Mouse (Mus musculus) CH12.LX (cell line): ENCODE measurements around the gene Fam69a. TPM values are rescaled to one million over a fixed set of nuclear protein-coding genes. Genes with fewer than 3 reads are reported as not detected.

ENCODE experiments used
- DNase-seq: peaks from one replicate; pipeline ENCODE4 v3.0.0-alpha.2; 2013; ENCODE audit errors: extremely low read depth
- H3K27ac ChIP-seq: 2 replicates; pipeline ENCODE4 v1.5.1; 2012; ENCODE audit warnings: low read depth, mild to moderate bottlenecking, control low read depth, moderate library complexity; ENCODE audit not compliant: insufficient read depth
- H3K27me3 ChIP-seq: replicated peaks from 2 replicates; pipeline ENCODE3; 2012; ENCODE audit warnings: inconsistent platforms
- H3K36me3 ChIP-seq, 2 experiments: replicated peaks in 1 of 2; 2 replicates each; pipeline versions ENCODE3 to v1.6.1; 2012; ENCODE audit warnings: inconsistent platforms in 1 of 2, low read length in 1 of 2, mild to moderate bottlenecking in 1 of 2, mixed read lengths in 1 of 2, moderate library complexity in 1 of 2; ENCODE audit not compliant: control insufficient read depth in 1 of 2, insufficient read depth in 1 of 2
- H3K4me1 ChIP-seq, 2 experiments: 2 replicates each; pipeline ENCODE4 v1.6.1; 2012; ENCODE audit warnings: inconsistent platforms in 1 of 2, moderate library complexity in 1 of 2; ENCODE audit not compliant: insufficient read depth in 2 of 2, control insufficient read depth in 1 of 2
- H3K4me2 ChIP-seq: 2 replicates; pipeline ENCODE4 v1.6.1; 2012; ENCODE audit warnings: low read depth, mild to moderate bottlenecking, control low read depth; ENCODE audit not compliant: poor library complexity, insufficient read depth, severe bottlenecking
- H3K4me3 ChIP-seq, 3 experiments: fragments of 150-350 bp in 1 of 3; sonication (generic) in 1 of 3; replicated peaks in 1 of 3; 2 replicates each; pipeline versions ENCODE3 to v1.5.1; 2011 to 2012; ENCODE audit warnings: low read depth in 2 of 3, low read length in 2 of 3, mild to moderate bottlenecking in 2 of 3, moderate library complexity in 2 of 3, control low read depth in 1 of 3, improper control_type of control experiment in 1 of 3, inconsistent platforms in 1 of 3, mixed read lengths in 1 of 3; ENCODE audit not compliant: poor library complexity in 1 of 3
- H3K79me2 ChIP-seq: replicated peaks from 2 replicates; pipeline ENCODE4 v1.6.1; 2012; ENCODE audit warnings: mild to moderate bottlenecking, moderate library complexity; ENCODE audit not compliant: control insufficient read depth, poor library complexity, insufficient read depth, severe bottlenecking; ENCODE audit errors: extremely low read depth
- H3K9ac ChIP-seq: 2 replicates; pipeline ENCODE4 v1.6.1; 2012; ENCODE audit warnings: low read depth, mild to moderate bottlenecking, control low read depth, moderate library complexity; ENCODE audit not compliant: insufficient read depth
- H3K9me3 ChIP-seq: replicated peaks from 2 replicates; pipeline ENCODE3; 2012; ENCODE audit warnings: low read length, inconsistent platforms, mixed read lengths
- BHLHE40 ChIP-seq: IDR thresholded peaks from 2 replicates; pipeline ENCODE4 v1.6.1; 2011; ENCODE audit warnings: mild to moderate bottlenecking, low read depth, low read length, improper control_type of control experiment
- CHD1 ChIP-seq: IDR thresholded peaks from 2 replicates; pipeline ENCODE4 v1.6.1; 2012; ENCODE audit warnings: low read depth, low read length, improper control_type of control experiment, inconsistent platforms
- CTCF ChIP-seq, 2 experiments: IDR thresholded peaks in 1 of 2; conservative IDR thresholded peaks in 1 of 2; 2 replicates each; pipeline ENCODE4 v1.5.1; 2011 to 2012; ENCODE audit warnings: low read depth in 2 of 2, low read length in 2 of 2, improper control_type of control experiment in 1 of 2, inconsistent platforms in 1 of 2, mild to moderate bottlenecking in 1 of 2, moderate library complexity in 1 of 2
- E2F4 ChIP-seq: IDR thresholded peaks from 2 replicates; pipeline ENCODE4 v1.6.1; 2011; ENCODE audit warnings: low read depth, low read length, improper control_type of control experiment; ENCODE audit not compliant: insufficient replicate concordance
- ELF1 ChIP-seq: IDR thresholded peaks from 2 replicates; pipeline ENCODE4 v1.6.1; 2014; ENCODE audit warnings: low read depth, mild to moderate bottlenecking, inconsistent platforms, low read length, improper control_type of control experiment
- ETS1 ChIP-seq: conservative IDR thresholded peaks from 2 replicates; pipeline ENCODE4 v1.6.1; 2012; ENCODE audit warnings: low read depth, mild to moderate bottlenecking, inconsistent platforms, low read length, improper control_type of control experiment, moderate library complexity
- GABPA ChIP-seq: IDR thresholded peaks from 2 replicates; pipeline ENCODE4 v1.6.1; 2012; ENCODE audit warnings: low read depth, low read length, improper control_type of control experiment, inconsistent platforms; ENCODE audit not compliant: insufficient replicate concordance
- HCFC1 ChIP-seq: IDR thresholded peaks from 2 replicates; pipeline ENCODE4 v1.6.1; 2012; ENCODE audit warnings: low read depth, mild to moderate bottlenecking, inconsistent platforms, low read length, improper control_type of control experiment
- KAT2A ChIP-seq: IDR thresholded peaks from 2 replicates; pipeline ENCODE4 v1.6.1; 2012; ENCODE audit warnings: low read length, improper control_type of control experiment, inconsistent platforms; ENCODE audit not compliant: insufficient replicate concordance
- MAFK ChIP-seq: IDR thresholded peaks from 2 replicates; pipeline ENCODE4 v1.6.1; 2011; ENCODE audit warnings: low read length, improper control_type of control experiment; ENCODE audit not compliant: insufficient replicate concordance
- MAX ChIP-seq: IDR thresholded peaks from 2 replicates; pipeline ENCODE4 v1.6.1; 2011; ENCODE audit warnings: low read length, improper control_type of control experiment
- MAZ ChIP-seq: IDR thresholded peaks from 2 replicates; pipeline ENCODE4 v1.6.1; 2012; ENCODE audit warnings: low read depth, mild to moderate bottlenecking, inconsistent platforms, low read length, improper control_type of control experiment, moderate library complexity
- MXI1 ChIP-seq: IDR thresholded peaks from 2 replicates; pipeline ENCODE4 v1.6.1; 2011; ENCODE audit warnings: mild to moderate bottlenecking, low read depth, low read length, improper control_type of control experiment
- MYC ChIP-seq: IDR thresholded peaks from 2 replicates; pipeline ENCODE4 v1.6.1; 2011; ENCODE audit warnings: low read depth, mild to moderate bottlenecking, improper control_type of control experiment, low read length
- NELFE ChIP-seq: IDR thresholded peaks from 2 replicates; pipeline ENCODE4 v1.6.1; 2011; ENCODE audit warnings: low read depth, low read length, improper control_type of control experiment
- NRF1 ChIP-seq: IDR thresholded peaks from 2 replicates; pipeline ENCODE4 v1.6.1; 2014; ENCODE audit warnings: low read depth, mild to moderate bottlenecking, inconsistent platforms, low read length, improper control_type of control experiment, moderate library complexity
- PAX5 ChIP-seq: IDR thresholded peaks from 2 replicates; pipeline ENCODE4 v1.6.1; 2012; ENCODE audit warnings: low read length, inconsistent platforms, mixed read lengths
- POLR2A ChIP-seq: IDR thresholded peaks from 2 replicates; pipeline ENCODE4 v1.6.1; 2011; ENCODE audit warnings: low read depth, mild to moderate bottlenecking, improper control_type of control experiment, low read length
- POLR2AphosphoS2 ChIP-seq: IDR thresholded peaks from 2 replicates; pipeline ENCODE4 v1.6.1; 2011; ENCODE audit warnings: low read depth, low read length, improper control_type of control experiment
- RAD21 ChIP-seq: IDR thresholded peaks from 2 replicates; pipeline ENCODE4 v1.6.1; 2011; ENCODE audit warnings: low read depth, mild to moderate bottlenecking, low read length, improper control_type of control experiment, moderate library complexity
- RCOR1 ChIP-seq: conservative IDR thresholded peaks from 2 replicates; pipeline ENCODE4 v1.6.1; 2012; ENCODE audit warnings: low read depth, mild to moderate bottlenecking, inconsistent platforms, low read length, improper control_type of control experiment
- SIN3A ChIP-seq: IDR thresholded peaks from 2 replicates; pipeline ENCODE4 v1.6.1; 2012; ENCODE audit warnings: low read length, improper control_type of control experiment, inconsistent platforms
- TBP ChIP-seq: conservative IDR thresholded peaks from 2 replicates; pipeline ENCODE4 v1.6.1; 2011; ENCODE audit warnings: low read depth, low read length, improper control_type of control experiment
- TCF12 ChIP-seq: IDR thresholded peaks from 2 replicates; pipeline ENCODE4 v1.6.1; 2014; ENCODE audit warnings: low read depth, mild to moderate bottlenecking, inconsistent platforms, low read length, improper control_type of control experiment
- UBTF ChIP-seq: IDR thresholded peaks from 2 replicates; pipeline ENCODE4 v1.6.1; 2012; ENCODE audit warnings: low read depth, mild to moderate bottlenecking, inconsistent platforms, low read length, improper control_type of control experiment, moderate library complexity
- USF2 ChIP-seq: conservative IDR thresholded peaks from 2 replicates; pipeline ENCODE4 v1.6.1; 2011; ENCODE audit warnings: low read depth, low read length, improper control_type of control experiment
- ZKSCAN1 ChIP-seq: IDR thresholded peaks from 2 replicates; pipeline ENCODE4 v1.6.1; 2012; ENCODE audit warnings: low read depth, inconsistent platforms, low read length, improper control_type of control experiment, borderline replicate concordance
- ZMIZ1 ChIP-seq: IDR thresholded peaks from 2 replicates; pipeline ENCODE4 v1.6.1; 2012; ENCODE audit warnings: low read depth, mild to moderate bottlenecking, inconsistent platforms, low read length, improper control_type of control experiment
- dilution Hi-C: fragments of 300-500 bp; cut with MboI; formaldehyde crosslinking; loops from 2 replicates; pipeline ENCODE4 v1.14.3; 2020; ENCODE audit warnings: low sequenced_read_pairs; ENCODE audit not compliant: extremely low pct_unique_long_range_greater_than_20kb, extremely low pct_ligation_motif_present
- in situ Hi-C: fragments of 300-500 bp; cut with MboI; formaldehyde crosslinking; loops from 3 replicates; pipeline ENCODE4 v1.14.3; 2019; ENCODE audit warnings: low sequenced_read_pairs, low pct_ligation_motif_present, low pct_unique_long_range_greater_than_20kb, mixed read lengths
- polyA plus RNA-seq: library from polyadenylated mRNA; unstranded; fragments of >175 nt; gene quantifications from 2 replicates; pipeline ENCODE4 v1.2.1, GENCODE M21; 2012; ENCODE audit warnings: low read depth; ENCODE audit not compliant: insufficient read length
- total RNA-seq, 2 experiments: library from RNA; depleted of rRNA; stranded (reverse); fragments of 300-350 nt in 1 of 2; fragments of >200 nt in 1 of 2; gene quantifications; 2 replicates each; pipeline ENCODE4 v1.2.3; 2012 to 2014

Gene Fam69a
- total and polyA plus RNA-seq, 3 experiments, result 4.2 to 14.2 (median 6.5) TPM

DNA sequence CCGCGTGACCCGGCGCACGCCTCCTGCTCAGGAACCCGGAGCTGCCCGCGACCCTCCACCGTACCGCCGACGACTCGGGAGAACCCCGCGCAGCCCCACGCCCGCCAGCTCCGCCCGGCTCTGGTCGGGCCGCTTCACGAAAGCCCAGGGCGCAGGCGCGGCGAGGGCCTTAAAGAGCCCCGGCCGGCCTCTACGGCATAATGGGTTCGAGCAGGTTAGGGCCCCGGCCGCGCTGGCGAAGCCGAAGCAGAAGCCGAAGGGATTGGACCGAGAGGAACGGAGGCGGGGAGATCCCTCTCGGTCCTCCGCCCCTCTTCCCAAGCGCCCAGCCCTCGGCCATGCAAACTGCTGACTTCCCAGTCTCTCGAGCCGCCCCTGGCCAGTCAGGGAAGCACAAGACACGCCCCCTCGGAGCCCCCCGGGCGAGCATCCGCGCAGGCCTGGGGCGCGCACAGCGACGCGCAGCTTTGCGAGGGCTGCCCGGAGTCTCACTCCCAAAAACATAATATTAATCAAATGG, 117.9 kb downstream of the Fam69a start:
- peak overlapping the region; percentile 50 to 89 (median 71) for H3K4me3 ChIP-seq
- DNase-seq, result peak; percentile 75
- peak overlapping the region; percentile 56 for H3K9ac ChIP-seq
- peaks cover 3 to 30% of the 10 kb centered on the region in 2 experiments; a peak in 3 of 4 replicates for H3K4me1 ChIP-seq
- H3K4me2 ChIP-seq, result peak overlapping the region; percentile 66
- H3K36me3 ChIP-seq, result no peaks in the 10 kb centered on the region
- H3K79me2 ChIP-seq, result peaks cover 9% of the 10 kb centered on the region
- H3K27ac ChIP-seq, result no peak overlapping the region
- no peaks in the 10 kb centered on the region for H3K9me3 ChIP-seq
- TF ChIP-seq KAT2A (no peak), NELFE (0 out of 2 replicates have a peak, but pooled peaks have one; percentile 32), TCF12 (peak; percentile 64; the same call in 1 of the 2 replicates), ZMIZ1 (0 out of 2 replicates have a peak, but pooled peaks have one; percentile 41), TBP (0 out of 2 replicates have a peak, but pooled peaks have one; percentile 26), NRF1 (peak; percentile 87), POLR2A (peak; percentile 64), MXI1 (no peak), ZKSCAN1 (no peak), MAZ (0 out of 2 replicates have a peak, but pooled peaks have one; percentile 57), ELF1 (no peak; the same call in 1 of the 2 replicates), UBTF (peak; percentile 28; the same call in 1 of the 2 replicates)
- in situ Hi-C loops, result no loop called here
- dilution Hi-C loops, result no loop called here
- H3K27me3 ChIP-seq, result peaks cover 9% of the 10 kb centered on the region

GRCm38 (mm10) chr5:107867970-107868904, 118.6 kb downstream of the Fam69a start:
- Histone ChIP-seq H3K9ac (peak overlapping the region; percentile 56), H3K27me3 (peaks cover 9% of the 10 kb centered on the region), H3K4me2 (peak overlapping the region; percentile 52; the same call in 1 of the 2 replicates), H3K9me3 (no peaks in the 10 kb centered on the region), H3K79me2 (peaks cover 9% of the 10 kb centered on the region), H3K27ac (no peak overlapping the region), H3K4me3 (peak overlapping the region; percentile 50 to 89 (median 71)), H3K36me3 (no peaks in the 10 kb centered on the region), H3K4me1 (peaks cover 3 to 30% of the 10 kb centered on the region in 2 experiments; a peak in 3 of 4 replicates)
- in situ Hi-C loops (no loop called here), dilution Hi-C loops (no loop called here)
- peak; percentile 67 for DNase-seq
- TF ChIP-seq BHLHE40 (peak; percentile 60), SIN3A (no peak; the same call in 1 of the 2 replicates), CHD1 (no peak), MYC (no peak), MAZ (no peak), POLR2AphosphoS2 (no peak), MXI1 (no peak), PAX5 (no peak), USF2 (no peak), RCOR1 (no peak), HCFC1 (0 out of 2 replicates have a peak, but pooled peaks have one; percentile 9), CTCF (conservative IDR thresholded peaks at IDR 0.05 in 1 of 2, IDR thresholded peaks at IDR 0.05 in 1 of 2; ENCODE audit: low read depth in 2 of 2, low read length in 2 of 2) (no peak), MAX (no peak), GABPA (no peak), ZKSCAN1 (no peak), KAT2A (no peak), POLR2A (no peak), NRF1 (peak; percentile 82), TBP (no peak), RAD21 (no peak), ZMIZ1 (no peak), E2F4 (no peak), ETS1 (0 out of 2 replicates have a peak, but pooled peaks have one; percentile 14), MAFK (no peak)
